Mouse (Mus musculus) neural tube, embryonic 11.5 days (tissue): ENCODE measurements around the gene Etv5. TPM values are rescaled to one million over a fixed set of nuclear protein-coding genes. Genes with fewer than 3 reads are reported as not detected.

Source experiments
- ATAC-seq: fragments of 200-750 bp; cut with Nextera tagmentation; 2 replicates; pipeline ENCODE4 v1.8.0; 2017; ENCODE audit warnings: moderate number of reproducible peaks, mild to moderate bottlenecking, moderate TSS enrichment, moderate library complexity; ENCODE audit not compliant: insufficient read depth, low FRiP score, low TSS enrichment
- DNase-seq: peaks from one replicate; pipeline ENCODE4 v3.0.0-alpha.2; 2015; ENCODE audit warnings: low spot score
- H3K27ac ChIP-seq: fragments of 300-500 bp; sonication (generic); 2 replicates; pipeline ENCODE4 v1.5.1; 2014; ENCODE audit warnings: low read depth, mild to moderate bottlenecking, low read length
- H3K27me3 ChIP-seq: fragments of 300-500 bp; sonication (generic); 2 replicates; pipeline ENCODE4 v1.6.1; 2014; ENCODE audit warnings: mild to moderate bottlenecking, low read length, mixed read lengths; ENCODE audit not compliant: control insufficient read depth, insufficient read depth
- H3K36me3 ChIP-seq: fragments of 300-500 bp; sonication (generic); 2 replicates; pipeline ENCODE4 v1.6.1; 2014; ENCODE audit warnings: mild to moderate bottlenecking, low read length, moderate library complexity, mixed read lengths; ENCODE audit not compliant: control insufficient read depth, insufficient read depth
- H3K4me1 ChIP-seq: fragments of 300-500 bp; sonication (generic); 2 replicates; pipeline ENCODE4 v1.6.1; 2014; ENCODE audit warnings: low read length, mixed read lengths; ENCODE audit not compliant: control insufficient read depth, insufficient read depth
- H3K4me2 ChIP-seq: fragments of 300-500 bp; sonication (generic); 2 replicates; pipeline ENCODE4 v1.6.1; 2014; ENCODE audit warnings: low read depth, mild to moderate bottlenecking, moderate library complexity
- H3K4me3 ChIP-seq: fragments of 300-500 bp; sonication (generic); 2 replicates; pipeline ENCODE4 v1.5.1; 2014; ENCODE audit warnings: low read depth, low read length
- H3K9ac ChIP-seq: fragments of 300-500 bp; sonication (generic); 2 replicates; pipeline ENCODE4 v1.6.1; 2014; ENCODE audit warnings: mild to moderate bottlenecking, low read length
- H3K9me3 ChIP-seq: fragments of 300-500 bp; sonication (generic); 2 replicates; pipeline ENCODE4 v1.6.1; 2016; ENCODE audit warnings: low read length; ENCODE audit not compliant: control insufficient read depth
- WGBS: fragments of 180-500 bp; shearing (Covaris S2); extraction: QIAGEN DNeasy Blood & Tissue Kit; methylation state at CpG from one replicate; pipeline ENCODE4 v1.1.7; 2014; 5-methylcytosine and 5-hydroxymethylcytosine counted together
- polyA plus RNA-seq: library from polyadenylated mRNA; unstranded; fragments of >200 nt; fragmentation: Nextera tagmentation; extraction: Ambion mirVana; gene quantifications from 2 replicates; pipeline ENCODE4 v1.2.1, GENCODE M21; 2014

Gene Etv5
- polyA plus RNA-seq, 1 experiment from 2014 or later, result 19.5 TPM

DNA sequence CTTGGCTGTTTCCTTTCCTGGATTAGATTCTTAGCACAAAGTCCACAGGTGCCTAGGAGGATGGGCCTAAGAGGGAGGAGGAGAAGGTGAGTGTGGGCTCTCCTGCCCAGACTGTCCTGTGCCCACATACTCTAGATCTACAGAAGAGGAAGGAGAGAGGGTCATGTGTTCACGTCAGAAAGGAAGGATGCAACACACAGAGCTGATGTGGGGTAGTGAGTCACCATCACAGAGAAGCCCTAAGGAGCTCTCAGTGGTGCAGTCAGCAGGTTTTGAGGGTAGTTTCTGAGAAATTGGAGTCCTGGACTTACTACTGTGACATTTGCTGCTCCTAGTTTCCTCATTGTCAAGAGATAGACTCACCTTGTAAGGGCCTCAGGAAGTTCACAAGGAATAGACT is 21.4 kb upstream of the Etv5 start:
- H3K9ac ChIP-seq, result no peak overlapping the region
- no peaks in the 10 kb centered on the region for H3K4me1 ChIP-seq
- no peak overlapping the region for H3K4me3 ChIP-seq
- H3K4me2 ChIP-seq, result no peak overlapping the region
- H3K27ac ChIP-seq, result no peak overlapping the region
- no peaks in the 10 kb centered on the region for H3K36me3 ChIP-seq
- H3K27me3 ChIP-seq, result no peaks in the 10 kb centered on the region
- no peaks in the 10 kb centered on the region for H3K9me3 ChIP-seq
- 65% methylated on average over 1 of the region's 1 CpGs for WGBS
- DNase-seq (no peak), ATAC-seq (no peak)

DNA sequence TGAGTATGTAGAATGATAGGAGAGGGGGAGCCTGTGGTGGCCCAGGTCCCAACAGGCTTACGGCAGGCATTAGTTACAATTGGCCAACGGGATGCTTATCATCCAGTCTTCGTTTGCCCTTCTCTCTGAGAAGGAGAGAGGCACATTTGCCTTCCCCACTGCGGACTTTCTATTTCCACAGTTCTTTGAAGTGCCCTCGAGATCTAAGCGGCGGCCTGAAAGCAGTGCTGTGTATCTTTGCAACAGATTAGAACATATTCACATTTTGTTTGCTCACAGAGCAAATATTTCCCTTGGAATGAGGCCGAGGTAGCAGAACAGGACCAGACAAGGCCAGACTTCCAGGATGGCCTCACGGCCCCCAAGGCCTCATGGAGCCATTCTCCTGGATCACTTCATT is 12.6 kb upstream of the Etv5 start:
- no peak overlapping the region for H3K4me3 ChIP-seq
- H3K27ac ChIP-seq, result no peak overlapping the region
- ATAC-seq (no peak), DNase-seq (no peak)
- no peaks in the 10 kb centered on the region for H3K4me1 ChIP-seq
- H3K9me3 ChIP-seq, result no peaks in the 10 kb centered on the region
- H3K36me3 ChIP-seq, result no peaks in the 10 kb centered on the region
- no peaks in the 10 kb centered on the region for H3K27me3 ChIP-seq
- no peak overlapping the region for H3K9ac ChIP-seq
- whole genome bisulfite sequencing, result 89% methylated on average over 9 of the region's 9 CpGs
- H3K4me2 ChIP-seq, result no peak overlapping the region

DNA sequence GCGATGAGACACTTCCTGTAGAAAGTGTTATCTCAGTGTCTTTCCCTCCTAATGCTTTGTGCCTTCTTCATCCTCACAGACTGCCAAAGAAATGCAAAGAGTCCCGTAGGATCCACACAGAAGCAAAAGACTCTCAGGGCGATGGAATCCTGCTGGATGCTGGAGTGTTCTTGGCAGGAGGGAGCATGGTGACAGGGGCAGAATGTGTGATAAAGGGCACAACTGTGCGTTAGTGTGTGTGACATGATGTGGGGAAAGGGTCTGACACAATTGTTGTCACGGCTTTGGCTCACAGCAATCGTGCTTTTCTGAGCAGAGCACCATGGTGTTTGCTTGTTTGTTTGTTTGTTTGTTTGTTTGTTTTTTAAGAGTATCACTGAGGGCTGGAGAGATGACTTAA is 8.6 kb upstream of the Etv5 start:
- H3K9me3 ChIP-seq, result no peaks in the 10 kb centered on the region
- no peak overlapping the region for H3K27ac ChIP-seq
- H3K36me3 ChIP-seq, result no peaks in the 10 kb centered on the region
- no peak overlapping the region for H3K9ac ChIP-seq
- H3K27me3 ChIP-seq, result no peaks in the 10 kb centered on the region
- H3K4me3 ChIP-seq, result no peak overlapping the region
- no peak overlapping the region for H3K4me2 ChIP-seq
- 83% methylated on average over 6 of the region's 6 CpGs for WGBS
- ATAC-seq (no peak), DNase-seq (no peak)
- H3K4me1 ChIP-seq, result no peaks in the 10 kb centered on the region

DNA sequence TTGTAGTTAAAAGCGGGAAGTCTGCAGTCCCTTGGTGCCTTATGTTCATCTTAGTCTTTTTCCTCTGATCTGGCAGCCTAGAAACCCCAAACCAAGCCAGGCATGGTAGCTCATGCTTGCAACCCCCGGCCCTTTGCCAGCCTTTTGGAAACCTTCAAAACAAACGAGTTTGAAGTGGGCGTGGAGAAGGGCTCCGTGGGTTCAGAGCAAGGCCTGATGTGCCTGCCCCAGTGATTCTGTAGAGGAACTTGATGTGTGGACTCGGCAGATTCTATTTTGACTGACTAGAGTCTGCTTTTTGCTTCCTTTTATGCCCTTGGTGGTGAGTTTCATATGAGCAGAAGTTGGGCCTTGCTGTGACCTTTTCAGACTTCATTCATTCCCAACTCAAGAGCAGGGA is 5.3 kb upstream of the Etv5 start:
- Histone ChIP-seq H3K27me3 (peaks cover 11% of the 10 kb centered on the region), H3K4me3 (no peak overlapping the region), H3K4me2 (no peak overlapping the region), H3K27ac (no peak overlapping the region), H3K9me3 (no peaks in the 10 kb centered on the region), H3K36me3 (no peaks in the 10 kb centered on the region), H3K4me1 (peaks cover 4% of the 10 kb centered on the region; the same call in 1 of the 2 replicates), H3K9ac (no peak overlapping the region)
- no peak for ATAC-seq
- 70% methylated on average over 6 of the region's 6 CpGs for WGBS
- DNase-seq, result no peak

DNA sequence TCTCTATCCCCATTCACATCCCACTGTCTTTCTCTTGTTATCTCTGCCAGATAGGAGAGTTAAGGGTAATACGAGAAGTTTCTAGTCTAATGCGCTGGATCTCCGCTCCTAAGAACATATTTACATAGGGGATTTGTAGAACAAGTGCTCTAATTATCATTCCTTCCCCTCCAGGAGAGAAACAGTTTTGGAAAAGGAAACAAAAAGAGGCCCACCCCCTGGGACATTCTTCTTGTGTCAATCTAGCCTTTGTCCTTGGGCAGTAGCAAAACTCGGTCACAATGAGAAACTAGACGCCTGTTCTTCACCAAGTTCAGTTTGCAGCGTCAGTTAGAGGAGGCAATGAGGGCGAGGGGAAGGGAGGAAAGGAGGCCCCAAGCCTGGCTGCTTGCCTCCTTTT is 2.7 kb upstream of the Etv5 start:
- Histone ChIP-seq H3K27me3 (peaks cover 11% of the 10 kb centered on the region), H3K4me3 (no peak overlapping the region), H3K36me3 (no peaks in the 10 kb centered on the region), H3K4me1 (peaks cover 7% of the 10 kb centered on the region; the same call in 1 of the 2 replicates), H3K4me2 (no peak overlapping the region), H3K9ac (no peak overlapping the region), H3K27ac (no peak overlapping the region), H3K9me3 (no peaks in the 10 kb centered on the region)
- no peak for ATAC-seq
- WGBS, result 39% methylated on average over 7 of the region's 7 CpGs
- no peak for DNase-seq

DNA sequence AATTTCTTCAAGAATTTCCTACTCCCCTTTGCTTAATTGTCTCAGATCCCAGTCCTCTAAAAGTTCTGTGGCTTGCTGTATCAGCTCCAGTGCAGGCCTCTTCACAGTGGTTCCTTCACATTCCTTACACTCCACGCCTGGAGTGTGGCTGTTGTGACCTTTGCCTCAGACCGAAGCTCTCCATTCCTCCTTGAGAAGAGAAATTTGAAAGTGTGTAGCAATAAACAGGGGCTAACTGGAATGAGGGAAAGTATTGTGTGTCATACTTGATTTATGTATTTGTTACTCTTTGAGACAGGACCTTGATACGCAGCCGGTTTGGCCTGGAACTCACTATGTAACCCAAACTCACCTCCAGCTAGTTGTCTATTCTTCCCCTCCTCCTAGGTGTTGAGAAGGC is 1.8 kb upstream of the Etv5 start:
- Histone ChIP-seq H3K27me3 (peaks cover 11% of the 10 kb centered on the region), H3K9ac (no peak overlapping the region), H3K9me3 (no peaks in the 10 kb centered on the region), H3K36me3 (no peaks in the 10 kb centered on the region), H3K27ac (no peak overlapping the region), H3K4me1 (peaks cover 7% of the 10 kb centered on the region; the same call in 1 of the 2 replicates), H3K4me2 (no peak overlapping the region), H3K4me3 (no peak overlapping the region)
- 80% methylated on average over 4 of the region's 4 CpGs for WGBS
- no peak for ATAC-seq
- no peak for DNase-seq

DNA sequence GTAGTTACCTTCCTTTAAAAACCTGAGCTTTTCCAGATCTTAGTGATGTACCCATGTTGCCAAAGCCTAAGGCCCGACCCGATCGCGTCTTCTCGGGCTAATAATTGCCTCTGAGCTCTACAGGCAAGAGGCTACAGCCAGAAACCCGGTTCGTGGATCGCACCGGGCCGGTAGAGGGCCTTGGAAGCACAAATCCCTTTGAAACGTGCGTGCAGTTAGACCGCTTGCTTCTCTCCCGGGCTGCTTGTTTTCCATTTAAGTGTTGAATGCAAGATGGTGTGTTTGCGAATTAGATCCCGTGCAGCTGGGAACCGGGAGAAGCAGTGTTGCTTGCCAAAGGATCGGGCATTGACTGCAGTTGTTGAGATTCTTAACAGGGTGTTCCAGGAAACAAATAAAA is 750 bp upstream of the Etv5 start:
- H3K9ac ChIP-seq, result no peak overlapping the region
- ATAC-seq, result no peak

DNA sequence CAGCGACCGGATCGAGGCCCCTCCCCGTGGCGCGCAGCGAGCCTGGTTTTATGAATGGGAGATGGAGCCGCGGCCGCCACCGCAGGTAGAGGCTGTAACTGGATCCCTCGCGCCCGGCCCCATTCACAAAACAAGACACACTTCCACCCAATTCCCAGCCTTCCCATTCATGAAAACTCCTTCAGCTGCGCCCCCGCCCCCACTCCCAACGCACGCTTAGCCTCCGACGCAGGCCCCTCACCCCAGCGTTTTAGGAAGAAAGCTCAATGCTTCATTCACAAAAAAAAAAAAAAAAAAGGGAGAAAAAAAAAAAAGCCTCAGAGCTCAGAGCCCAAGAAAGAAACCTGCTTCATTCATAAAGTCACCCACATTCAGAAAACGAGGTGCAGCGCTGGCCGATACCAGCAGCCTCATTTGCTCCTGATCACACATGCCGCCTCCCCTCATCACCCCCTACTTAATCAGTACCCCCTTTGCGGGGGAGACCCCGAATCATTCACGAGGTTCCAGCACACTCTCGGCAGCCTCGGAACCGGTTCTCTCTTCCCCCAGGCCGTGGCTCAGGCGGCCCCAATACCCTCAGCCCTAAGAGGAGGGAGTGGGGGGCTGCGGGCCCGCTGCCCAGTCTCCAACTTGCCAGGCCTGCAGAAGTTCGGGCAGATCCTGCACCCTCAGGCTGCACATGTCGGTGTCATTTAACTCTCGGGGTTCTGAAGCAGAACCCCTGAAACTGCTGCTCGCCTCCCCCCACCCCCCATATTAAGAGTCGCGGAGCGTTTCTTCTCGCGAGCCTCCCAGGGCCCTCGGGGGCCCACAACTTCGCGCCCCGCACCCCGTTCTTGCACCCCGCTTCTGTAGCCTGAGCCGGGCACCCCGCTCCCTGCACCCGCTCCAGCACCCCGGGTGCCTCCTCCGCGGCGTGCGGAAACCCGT is 812 bp downstream of the Etv5 start:
- no peaks in the 10 kb centered on the region for H3K36me3 ChIP-seq
- under 1% methylated on average over 58 of the region's 59 CpGs for WGBS
- H3K9ac ChIP-seq, result peak overlapping the region; percentile 61
- peaks cover 14% of the 10 kb centered on the region for H3K27me3 ChIP-seq
- H3K27ac ChIP-seq, result no peak overlapping the region
- H3K4me1 ChIP-seq, result peaks cover 15% of the 10 kb centered on the region
- peak; percentile 39 for ATAC-seq
- H3K4me2 ChIP-seq, result peak overlapping the region; percentile 99
- peak; percentile 91 for DNase-seq
- no peaks in the 10 kb centered on the region for H3K9me3 ChIP-seq
- peak overlapping the region; percentile 64 for H3K4me3 ChIP-seq

More for the DNA sequence above, 750 bp upstream of the Etv5 start:
- H3K4me2 ChIP-seq, result peak overlapping the region; percentile 45
- DNase-seq, result peak; percentile 59
- under 1% methylated on average over 18 of the region's 18 CpGs for WGBS
- H3K27ac ChIP-seq, result no peak overlapping the region
- no peaks in the 10 kb centered on the region for H3K9me3 ChIP-seq
- peaks cover 7% of the 10 kb centered on the region; the same call in 1 of the 2 replicates for H3K4me1 ChIP-seq
- H3K27me3 ChIP-seq, result peaks cover 14% of the 10 kb centered on the region
- H3K4me3 ChIP-seq, result peak overlapping the region; percentile 26
- H3K36me3 ChIP-seq, result no peaks in the 10 kb centered on the region

DNA sequence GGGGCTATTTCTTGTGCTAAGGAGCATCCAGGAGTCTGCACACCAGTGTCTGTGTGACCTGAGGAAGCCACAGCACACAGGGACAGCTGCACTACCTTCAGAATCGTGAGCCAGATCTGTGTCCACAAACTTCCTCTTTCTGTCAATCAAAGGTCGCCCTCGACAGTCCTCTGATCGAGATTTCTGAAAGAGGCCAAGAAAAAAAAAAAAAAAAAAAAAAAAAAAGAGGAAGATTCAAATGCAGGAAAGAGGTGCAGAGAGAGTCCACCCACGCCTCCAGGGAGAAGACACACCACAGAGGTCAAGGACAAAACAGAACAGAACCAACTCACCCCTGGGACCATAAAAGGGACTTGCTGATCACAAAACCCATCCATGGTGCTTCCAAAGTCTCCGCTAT is 3.4 kb downstream of the Etv5 start:
- ATAC-seq, result no peak
- no peak overlapping the region for H3K4me2 ChIP-seq
- H3K4me3 ChIP-seq, result no peak overlapping the region
- H3K27ac ChIP-seq, result no peak overlapping the region
- peaks cover 9% of the 10 kb centered on the region for H3K27me3 ChIP-seq
- WGBS, result 57% methylated on average over 6 of the region's 6 CpGs
- no peaks in the 10 kb centered on the region for H3K36me3 ChIP-seq
- DNase-seq, result no peak
- H3K4me1 ChIP-seq, result peaks cover 14% of the 10 kb centered on the region
- no peak overlapping the region for H3K9ac ChIP-seq
- H3K9me3 ChIP-seq, result no peaks in the 10 kb centered on the region
